Comparison of ENCODE assay signal across 8 mouse cellular contexts in genomic region chr11:98002627-98003026, GRCm38 (mm10). TPM values are rescaled to one million over a fixed set of nuclear protein-coding genes. Genes with fewer than 3 reads are reported as not detected.
DNase-seq lines count a peak whose midpoint lies in the region; ATAC-seq and TF ChIP-seq lines count a peak whose summit lies in the region.

No protein-coding gene starts in this region.

- H3K4me1 ChIP-seq in embryonic facial prominence, embryonic 13.5 days, result peaks cover 33% of the 10 kb centered on the region
- H3K4me1 ChIP-seq in heart, postnatal 0 days (ENCODE audit: control insufficient read depth, insufficient read depth), result peaks cover 15% of the 10 kb centered on the region; the same call in 1 of the 2 replicates
- H3K4me1 ChIP-seq in limb, embryonic 11.5 days (ENCODE audit: control insufficient read depth, insufficient read depth, low read length), result peaks cover 18% of the 10 kb centered on the region
- peaks cover 28% of the 10 kb centered on the region for H3K4me1 ChIP-seq in midbrain, embryonic 13.5 days (replicated peaks)
- H3K4me1 ChIP-seq in stomach, embryonic 14.5 days (ENCODE audit: control insufficient read depth, insufficient read depth, low read length), result peaks cover 4% of the 10 kb centered on the region; the same call in 1 of the 2 replicates

- H3K9ac ChIP-seq in embryonic facial prominence, embryonic 13.5 days, result peak overlapping the region; percentile 51; the same call in 1 of the 2 replicates
- H3K9ac ChIP-seq in heart, postnatal 0 days (replicated peaks; ENCODE audit: low read depth, low read length), result no peak overlapping the region; the same call in 1 of the 2 replicates
- no peak overlapping the region for H3K9ac ChIP-seq in limb, embryonic 11.5 days (ENCODE audit: low read length)
- 0 out of 2 replicates have a peak overlapping the region, but pooled peaks have one; percentile 19 for H3K9ac ChIP-seq in midbrain, embryonic 13.5 days (replicated peaks)
- H3K9ac ChIP-seq in stomach, embryonic 14.5 days (replicated peaks; ENCODE audit: low read depth, low read length), result 0 out of 2 replicates have a peak overlapping the region, but pooled peaks have one; percentile 14

- peak overlapping the region; percentile 14; the same call in 1 of the 2 replicates for H3K4me2 ChIP-seq in embryonic facial prominence, embryonic 13.5 days
- peak overlapping the region; percentile 54 for H3K4me2 ChIP-seq in heart, postnatal 0 days (ENCODE audit: low read depth, low read length)
- H3K4me2 ChIP-seq in limb, embryonic 11.5 days (ENCODE audit: low read depth, severe bottlenecking), result peak overlapping the region; percentile 27
- peak overlapping the region; percentile 19; the same call in 1 of the 2 replicates for H3K4me2 ChIP-seq in midbrain, embryonic 13.5 days (replicated peaks)
- peak overlapping the region; percentile 22; the same call in 1 of the 2 replicates for H3K4me2 ChIP-seq in stomach, embryonic 14.5 days (replicated peaks; ENCODE audit: low read depth, low read length)

- H3K36me3 ChIP-seq in embryonic facial prominence, embryonic 13.5 days, result peaks cover 45% of the 10 kb centered on the region
- no peaks in the 10 kb centered on the region for H3K36me3 ChIP-seq in heart, postnatal 0 days (replicated peaks; ENCODE audit: control insufficient read depth, insufficient read depth, low read length)
- no peaks in the 10 kb centered on the region for H3K36me3 ChIP-seq in limb, embryonic 11.5 days (ENCODE audit: control insufficient read depth, insufficient read depth, low read length)
- H3K36me3 ChIP-seq in midbrain, embryonic 13.5 days, result peaks cover 48% of the 10 kb centered on the region
- H3K36me3 ChIP-seq in stomach, embryonic 14.5 days (ENCODE audit: control insufficient read depth, insufficient read depth, low read length), result peaks cover 7% of the 10 kb centered on the region; the same call in 1 of the 2 replicates

- ATAC-seq in embryonic facial prominence, embryonic 13.5 days (ENCODE audit: insufficient number of reproducible peaks, insufficient read depth, low FRiP score, low TSS enrichment, low read depth), result no peak
- peak; percentile 32; the same call in 1 of the 2 replicates for ATAC-seq in heart, postnatal 0 days (ENCODE audit: insufficient read depth, low read depth)
- ATAC-seq in limb, embryonic 11.5 days (ENCODE audit: insufficient number of reproducible peaks, low FRiP score, low TSS enrichment, low read depth), result no peak
- ATAC-seq in midbrain, embryonic 13.5 days, result peak; percentile 34; the same call in 1 of the 2 replicates
- no peak for ATAC-seq in stomach, embryonic 14.5 days (ENCODE audit: insufficient number of reproducible peaks, insufficient read depth, low FRiP score, low read depth)

- DNase-seq in heart, adult 11 months, result peak; percentile 95
- DNase-seq in heart, postnatal 25 days (ENCODE audit: low spot score), result no peak
- peak; percentile 92 for DNase-seq in adrenal gland, postnatal 14 days
- DNase-seq in heart, postnatal 0 days (ENCODE audit: low spot score), result no peak
- DNase-seq in limb, embryonic 11.5 days (ENCODE audit: low spot score), result peak; percentile 92

- no peak overlapping the region for H3K27ac ChIP-seq in embryonic facial prominence, embryonic 13.5 days
- no peak overlapping the region for H3K27ac ChIP-seq in heart, postnatal 0 days (ENCODE audit: low read depth)
- no peak overlapping the region for H3K27ac ChIP-seq in limb, embryonic 11.5 days (replicated peaks; ENCODE audit: low read depth, low read length)
- H3K27ac ChIP-seq in midbrain, embryonic 13.5 days, result no peak overlapping the region
- no peak overlapping the region for H3K27ac ChIP-seq in stomach, embryonic 14.5 days (ENCODE audit: low read length)

- TF ChIP-seq EP300 in heart, postnatal 0 days (IDR thresholded peaks at IDR 0.05; ENCODE audit: low read depth), result no peak

- peaks cover 14% of the 10 kb centered on the region for H3K27me3 ChIP-seq in embryonic facial prominence, embryonic 13.5 days
- H3K27me3 ChIP-seq in heart, postnatal 0 days (ENCODE audit: control insufficient read depth, insufficient read depth, low read length), result peaks cover 23% of the 10 kb centered on the region
- peaks cover 12% of the 10 kb centered on the region for H3K27me3 ChIP-seq in limb, embryonic 11.5 days (ENCODE audit: control insufficient read depth, insufficient read depth, low read length)
- H3K27me3 ChIP-seq in midbrain, embryonic 13.5 days, result peaks cover 10% of the 10 kb centered on the region; the same call in 1 of the 2 replicates
- H3K27me3 ChIP-seq in stomach, embryonic 14.5 days (ENCODE audit: control insufficient read depth, insufficient read depth, low read length), result no peaks in the 10 kb centered on the region

- 14% methylated on average over 12 of the region's 12 CpGs for WGBS in embryonic facial prominence, embryonic 13.5 days
- WGBS in heart, postnatal 0 days, result 8% methylated on average over 12 of the region's 12 CpGs
- 2% methylated on average over 12 of the region's 12 CpGs for WGBS in limb, embryonic 11.5 days
- WGBS in midbrain, embryonic 13.5 days, result 19% methylated on average over 12 of the region's 12 CpGs
- 18% methylated on average over 12 of the region's 12 CpGs for WGBS in stomach, embryonic 14.5 days

- intact Hi-C loops in heart, postnatal 25 days (cut with DNase I), result loop anchor here (5.0 kb wide), 1 partner anchor 105 kb away; no protein-coding TSS in a partner anchor

- TF ChIP-seq CTCF in heart, postnatal 0 days (IDR thresholded peaks at IDR 0.05; ENCODE audit: low read depth), result peak; percentile 68

- no peaks in the 10 kb centered on the region for H3K9me3 ChIP-seq in embryonic facial prominence, embryonic 13.5 days
- no peaks in the 10 kb centered on the region for H3K9me3 ChIP-seq in heart, postnatal 0 days (replicated peaks; ENCODE audit: control insufficient read depth, low read length)
- H3K9me3 ChIP-seq in limb, embryonic 11.5 days (ENCODE audit: control insufficient read depth, low read length), result no peaks in the 10 kb centered on the region
- H3K9me3 ChIP-seq in midbrain, embryonic 13.5 days, result no peaks in the 10 kb centered on the region
- H3K9me3 ChIP-seq in stomach, embryonic 14.5 days (ENCODE audit: control insufficient read depth, low read depth, low read length), result no peaks in the 10 kb centered on the region

- H3K4me3 ChIP-seq in embryonic facial prominence, embryonic 13.5 days, result no peak overlapping the region
- H3K4me3 ChIP-seq in heart, postnatal 0 days (ENCODE audit: low read depth, low read length), result peak overlapping the region; percentile 24
- peak overlapping the region; percentile 5; the same call in 1 of the 2 replicates for H3K4me3 ChIP-seq in limb, embryonic 11.5 days (ENCODE audit: low read depth, low read length)
- no peak overlapping the region for H3K4me3 ChIP-seq in midbrain, embryonic 13.5 days (replicated peaks)
- H3K4me3 ChIP-seq in stomach, embryonic 14.5 days (ENCODE audit: low read depth, low read length), result no peak overlapping the region

RNA-seq across cellular contexts. Expression of gene Arl5c, which starts 6.6 kb away (rescaled TPM):
- total RNA-seq in heart, postnatal 25 days (2021), result under 1 TPM; 0.57 to 0.92 TPM
- total RNA-seq in adrenal gland, postnatal 14 days (2021), result 1.1 and 4.4 TPM in 2 replicates
- polyA plus RNA-seq in embryonic facial prominence, embryonic 13.5 days (2015; fragmentation: Nextera tagmentation; extraction: Ambion mirVana), result 9.6 and 14.7 TPM in 2 replicates
- total RNA-seq in heart, postnatal 0 days (2014; rRNA removed; ENCODE audit: low replicate concordance), result 4.3 TPM in 1 of 2 replicates, not detected in the other
- polyA plus RNA-seq in heart, postnatal 0 days (2015; fragmentation: Nextera tagmentation; extraction: Ambion mirVana), result 2.9 TPM in 2 replicates
- 9.5 and 9.9 TPM in 2 replicates for polyA plus RNA-seq in limb, embryonic 11.5 days (2014; fragmentation: Nextera tagmentation; extraction: Ambion mirVana)
- 8.0 and 10.5 TPM in 2 replicates for polyA plus RNA-seq in midbrain, embryonic 13.5 days (2015; fragmentation: Nextera tagmentation; extraction: Ambion mirVana)
- 7.8 and 11.6 TPM in 2 replicates for polyA plus RNA-seq in stomach, embryonic 14.5 days (2014; fragmentation: Nextera tagmentation; extraction: Ambion mirVana)

RNA-seq across cellular contexts. Expression of gene Plxdc1, which starts 16.4 kb away (rescaled TPM):
- 1 to 10 TPM; 5.4 to 6.0 TPM for total RNA-seq in heart, postnatal 25 days (2021)
- total RNA-seq in adrenal gland, postnatal 14 days (2021), result 4.3 and 4.8 TPM in 2 replicates
- polyA plus RNA-seq in embryonic facial prominence, embryonic 13.5 days (2015; fragmentation: Nextera tagmentation; extraction: Ambion mirVana), result 0.18 and 0.34 TPM in 2 replicates
- 0.39 and 2.6 TPM in 2 replicates for total RNA-seq in heart, postnatal 0 days (2014; rRNA removed; ENCODE audit: low replicate concordance)
- 2.1 TPM in 2 replicates for polyA plus RNA-seq in heart, postnatal 0 days (2015; fragmentation: Nextera tagmentation; extraction: Ambion mirVana)
- polyA plus RNA-seq in limb, embryonic 11.5 days (2014; fragmentation: Nextera tagmentation; extraction: Ambion mirVana), result 0.15 TPM in 1 of 2 replicates, not detected in the other
- polyA plus RNA-seq in midbrain, embryonic 13.5 days (2015; fragmentation: Nextera tagmentation; extraction: Ambion mirVana), result 0.38 and 0.63 TPM in 2 replicates
- polyA plus RNA-seq in stomach, embryonic 14.5 days (2014; fragmentation: Nextera tagmentation; extraction: Ambion mirVana), result 0.38 and 0.56 TPM in 2 replicates

RNA-seq across cellular contexts. Expression of gene Cacnb1, which starts 20.2 kb away (rescaled TPM):
- 1 to 10 TPM; 6.0 to 6.8 TPM for total RNA-seq in heart, postnatal 25 days (2021)
- total RNA-seq in adrenal gland, postnatal 14 days (2021), result 7.8 and 10.4 TPM in 2 replicates
- polyA plus RNA-seq in embryonic facial prominence, embryonic 13.5 days (2015; fragmentation: Nextera tagmentation; extraction: Ambion mirVana), result 16.6 and 17.3 TPM in 2 replicates
- total RNA-seq in heart, postnatal 0 days (2014; rRNA removed; ENCODE audit: low replicate concordance), result 5.5 and 6.2 TPM in 2 replicates
- 4.8 and 5.2 TPM in 2 replicates for polyA plus RNA-seq in heart, postnatal 0 days (2015; fragmentation: Nextera tagmentation; extraction: Ambion mirVana)
- polyA plus RNA-seq in limb, embryonic 11.5 days (2014; fragmentation: Nextera tagmentation; extraction: Ambion mirVana), result 6.8 and 7.2 TPM in 2 replicates
- 49.8 and 51.8 TPM in 2 replicates for polyA plus RNA-seq in midbrain, embryonic 13.5 days (2015; fragmentation: Nextera tagmentation; extraction: Ambion mirVana)
- polyA plus RNA-seq in stomach, embryonic 14.5 days (2014; fragmentation: Nextera tagmentation; extraction: Ambion mirVana), result 7.3 and 9.7 TPM in 2 replicates

RNA-seq across cellular contexts. Expression of gene Rpl19, which starts 23.9 kb away (rescaled TPM):
- total RNA-seq in heart, postnatal 25 days (2021), result 100 to 1,000 TPM; 539 to 575 TPM
- 1,235 and 1,395 TPM in 2 replicates for total RNA-seq in adrenal gland, postnatal 14 days (2021)
- polyA plus RNA-seq in embryonic facial prominence, embryonic 13.5 days (2015; fragmentation: Nextera tagmentation; extraction: Ambion mirVana), result 983 and 1,161 TPM in 2 replicates
- total RNA-seq in heart, postnatal 0 days (2014; rRNA removed; ENCODE audit: low replicate concordance), result 604 and 622 TPM in 2 replicates
- 588 TPM in 2 replicates for polyA plus RNA-seq in heart, postnatal 0 days (2015; fragmentation: Nextera tagmentation; extraction: Ambion mirVana)
- 1,171 and 1,244 TPM in 2 replicates for polyA plus RNA-seq in limb, embryonic 11.5 days (2014; fragmentation: Nextera tagmentation; extraction: Ambion mirVana)
- polyA plus RNA-seq in midbrain, embryonic 13.5 days (2015; fragmentation: Nextera tagmentation; extraction: Ambion mirVana), result 699 and 710 TPM in 2 replicates
- polyA plus RNA-seq in stomach, embryonic 14.5 days (2014; fragmentation: Nextera tagmentation; extraction: Ambion mirVana), result 1,095 and 1,157 TPM in 2 replicates

RNA-seq across cellular contexts. Expression of gene Stac2, which starts 50.6 kb away (rescaled TPM):
- total RNA-seq in heart, postnatal 25 days (2021), result under 1 TPM; 0.13 to 0.25 TPM
- total RNA-seq in adrenal gland, postnatal 14 days (2021), result 3.1 and 3.7 TPM in 2 replicates
- polyA plus RNA-seq in embryonic facial prominence, embryonic 13.5 days (2015; fragmentation: Nextera tagmentation; extraction: Ambion mirVana), result 0.30 and 0.65 TPM in 2 replicates
- total RNA-seq in heart, postnatal 0 days (2014; rRNA removed; ENCODE audit: low replicate concordance), result 0.15 TPM in 1 of 2 replicates, not detected in the other
- 0.04 and 0.11 TPM in 2 replicates for polyA plus RNA-seq in heart, postnatal 0 days (2015; fragmentation: Nextera tagmentation; extraction: Ambion mirVana)
- polyA plus RNA-seq in limb, embryonic 11.5 days (2014; fragmentation: Nextera tagmentation; extraction: Ambion mirVana), result 0.17 and 0.51 TPM in 2 replicates
- 1.6 and 1.7 TPM in 2 replicates for polyA plus RNA-seq in midbrain, embryonic 13.5 days (2015; fragmentation: Nextera tagmentation; extraction: Ambion mirVana)
- polyA plus RNA-seq in stomach, embryonic 14.5 days (2014; fragmentation: Nextera tagmentation; extraction: Ambion mirVana), result 0.30 and 0.32 TPM in 2 replicates

Comparison
In these comparisons a context has a peak if more than half of its experiments do, and no peak if none do; other contexts are left out.
1. DNase-seq: peak in heart, adult 11 months (single experiment), adrenal gland, postnatal 14 days (single experiment) and limb, embryonic 11.5 days (single experiment); none in heart, postnatal 25 days (single experiment) and heart, postnatal 0 days (single experiment).
2. ATAC-seq: peak in heart, postnatal 0 days (single experiment) and midbrain, embryonic 13.5 days (single experiment); none in embryonic facial prominence, embryonic 13.5 days (single experiment), limb, embryonic 11.5 days (single experiment) and stomach, embryonic 14.5 days (single experiment).
3. H3K4me3 ChIP-seq: peak in heart, postnatal 0 days (single experiment) and limb, embryonic 11.5 days (single experiment); none in embryonic facial prominence, embryonic 13.5 days (single experiment), midbrain, embryonic 13.5 days (single experiment) and stomach, embryonic 14.5 days (single experiment).
4. H3K9ac ChIP-seq: peak in embryonic facial prominence, embryonic 13.5 days (single experiment), midbrain, embryonic 13.5 days (single experiment) and stomach, embryonic 14.5 days (single experiment); none in heart, postnatal 0 days (single experiment) and limb, embryonic 11.5 days (single experiment).
5. Peak in every context shown above with its lines, with median percentiles within 50 percentile points of each other: H3K4me2 ChIP-seq.